Mouse (Mus musculus) neutrophil, adult 65 days (primary cell): ENCODE measurements around the gene Cyp2c39. TPM values are rescaled to one million over a fixed set of nuclear protein-coding genes. Genes with fewer than 3 reads are reported as not detected.

Source experiments
- total RNA-seq: library from RNA; stranded (reverse); gene quantifications from 2 replicates; pipeline ENCODE4 v1.2.4, GENCODE M21; 2023

The Cyp2c39 gene
- not detected in 2 replicates for total RNA-seq

DNA sequence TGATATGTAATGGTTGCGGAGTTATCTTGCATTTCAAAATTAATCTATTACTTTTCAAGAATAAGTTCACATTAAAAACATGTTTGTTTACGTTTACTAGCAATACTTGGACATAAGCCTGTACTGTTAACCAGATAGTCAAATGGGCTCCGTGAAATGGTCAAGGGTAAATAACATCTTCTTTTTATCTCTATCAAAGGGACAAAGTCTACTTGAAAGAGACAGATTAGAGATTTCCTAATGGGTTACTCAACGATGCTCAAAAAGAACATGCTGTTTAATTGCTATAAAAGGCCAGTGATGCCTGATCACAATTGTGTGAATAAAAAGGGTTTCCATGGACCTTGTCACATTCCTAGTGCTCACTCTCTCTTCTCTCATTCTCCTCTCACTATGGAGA lies at the start of gene Cyp2c39:
Cyp2c39 (plus strand) TSS at position 329 of the 400 bp plus-strand sequence.

GRCm38 (mm10) chr19:39462941-39463340 lies 47.7 kb upstream of the Cyp2c39 start, which contains the start of gene Cyp2c38:
Cyp2c38 (minus strand) TSS chr19:39463075.

Other genes with a start within 250 kb of the Cyp2c39 start
- not detected in 2 replicates for gene Cyp2c29, start 241.5 kb upstream of the Cyp2c39 start, total RNA-seq
- gene Cyp2c38, start 47.8 kb upstream of the Cyp2c39 start, total RNA-seq = not detected in 2 replicates
- gene Cyp2c67, start 138.2 kb downstream of the Cyp2c39 start, total RNA-seq = not detected in 2 replicates
- not detected in 2 replicates for gene Cyp2c68, start 230.2 kb downstream of the Cyp2c39 start, total RNA-seq